Mouse (Mus musculus): ENCODE measurements around the gene Arfgap1. TPM values are rescaled to one million over a fixed set of nuclear protein-coding genes. Genes with fewer than 3 reads are reported as not detected.

Arfgap1 gene
- polyA plus RNA-seq, 1 experiment from 2014 or later = 52.9 TPM

DNA sequence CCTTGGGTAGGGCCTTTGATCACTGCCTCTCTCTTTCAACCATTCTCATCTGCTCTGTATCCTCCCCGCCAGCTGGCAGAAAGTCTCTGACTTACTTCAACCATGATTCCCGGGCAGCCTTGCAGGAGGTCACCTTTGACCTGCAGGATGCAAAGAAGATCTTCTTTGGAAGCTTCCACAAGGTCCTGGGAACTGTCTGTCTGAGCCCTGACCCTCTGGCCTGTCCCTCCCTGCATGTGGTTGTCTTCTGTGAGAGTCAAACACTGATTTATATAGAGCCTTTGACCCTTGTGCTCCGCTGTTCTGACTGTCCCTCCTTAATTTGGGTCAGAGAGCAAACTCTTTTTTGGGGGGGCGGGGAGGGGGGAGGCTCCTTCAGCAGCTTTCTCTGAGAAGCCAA is 40.0 kb downstream of the Arfgap1 start:
- ATAC-seq = no peak
- Histone ChIP-seq H3K27ac (ENCODE audit: low read length) (no peak overlapping the region), H3K4me1 (ENCODE audit: insufficient read depth, low read depth, low read length) (no peaks in the 10 kb centered on the region), H3K36me3 (ENCODE audit: insufficient read depth, low read length) (no peaks in the 10 kb centered on the region), H3K27me3 (replicated peaks; ENCODE audit: insufficient read depth, low read length) (no peaks in the 10 kb centered on the region), H3K4me3 (ENCODE audit: low read depth, low read length) (no peak overlapping the region), H3K9me3 (ENCODE audit: low read length) (no peaks in the 10 kb centered on the region), H3K4me2 (replicated peaks; ENCODE audit: low read depth, low read length) (no peak overlapping the region), H3K9ac (replicated peaks; ENCODE audit: low read depth) (no peak overlapping the region)
- no peak for DNase-seq (ENCODE audit: low spot score)
- 48% methylated on average over 3 of the region's 4 CpGs for WGBS
- TF ChIP-seq CTCF (IDR thresholded peaks at IDR 0.05) = no peak
- TF ChIP-seq EP300 (IDR thresholded peaks at IDR 0.05) = no peak

DNA sequence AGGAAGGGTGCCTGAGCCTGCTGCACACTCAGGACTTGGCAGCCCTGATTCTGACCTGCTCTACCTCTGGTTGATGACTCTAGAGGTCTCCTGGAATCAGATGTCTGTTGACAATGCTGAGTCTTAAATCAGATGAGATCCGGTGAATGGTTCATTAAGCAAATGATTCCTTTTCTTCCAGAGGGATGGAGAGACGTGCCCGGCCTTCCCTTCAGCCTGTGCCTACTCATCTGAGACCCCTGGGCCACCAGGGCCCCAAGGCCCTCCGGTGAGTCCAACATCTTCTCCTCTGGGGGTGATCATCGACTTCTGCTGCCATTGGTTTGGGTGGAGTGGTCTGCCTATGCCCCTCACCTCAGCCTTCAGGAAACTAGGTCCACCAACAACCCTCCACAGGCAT is 41.3 kb downstream of the Arfgap1 start:
- DNase-seq (ENCODE audit: low spot score) (no peak), ATAC-seq (no peak)
- no peak overlapping the region for H3K9ac ChIP-seq (replicated peaks; ENCODE audit: low read depth)
- no peak overlapping the region for H3K4me2 ChIP-seq (replicated peaks; ENCODE audit: low read depth, low read length)
- 77% methylated on average over 5 of the region's 5 CpGs for WGBS
- no peak overlapping the region for H3K27ac ChIP-seq (ENCODE audit: low read length)
- no peaks in the 10 kb centered on the region for H3K36me3 ChIP-seq (ENCODE audit: insufficient read depth, low read length)
- TF ChIP-seq EP300 (IDR thresholded peaks at IDR 0.05) = no peak
- TF ChIP-seq CTCF (IDR thresholded peaks at IDR 0.05) = no peak
- no peaks in the 10 kb centered on the region for H3K27me3 ChIP-seq (replicated peaks; ENCODE audit: insufficient read depth, low read length)
- H3K4me1 ChIP-seq (ENCODE audit: insufficient read depth, low read depth, low read length) = no peaks in the 10 kb centered on the region
- H3K4me3 ChIP-seq (ENCODE audit: low read depth, low read length) = no peak overlapping the region
- no peaks in the 10 kb centered on the region for H3K9me3 ChIP-seq (ENCODE audit: low read length)

DNA sequence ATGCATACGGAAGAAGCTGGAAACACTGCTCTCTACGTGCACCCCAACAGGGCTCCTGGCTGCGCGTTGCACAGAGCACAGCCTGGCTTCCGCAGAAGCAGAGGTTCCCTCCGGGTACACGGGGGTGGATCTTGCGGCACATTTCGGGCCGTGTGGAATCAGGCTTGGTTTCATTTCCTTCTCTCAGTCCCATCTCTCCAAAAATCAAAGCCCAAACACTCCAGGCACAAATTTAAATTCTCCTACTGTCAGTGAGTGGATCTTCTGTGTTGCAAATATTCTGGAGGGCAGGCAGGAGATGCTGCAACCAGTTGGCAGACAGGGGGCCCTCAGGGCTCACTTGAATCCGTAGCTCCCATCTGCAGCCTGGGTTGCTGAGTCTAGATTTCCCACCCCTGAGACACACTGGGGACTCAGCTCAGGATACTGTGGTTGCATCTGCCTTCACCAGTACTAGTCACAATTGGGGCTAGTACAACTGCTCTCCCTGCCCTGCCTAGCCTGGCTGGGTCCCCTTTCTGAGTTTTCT is 64.4 kb downstream of the Arfgap1 start:
- DNase-seq (ENCODE audit: low spot score) = no peak
- ATAC-seq = no peak
- no peaks in the 10 kb centered on the region for H3K4me1 ChIP-seq (ENCODE audit: insufficient read depth, low read depth, low read length)
- no peaks in the 10 kb centered on the region for H3K27me3 ChIP-seq (replicated peaks; ENCODE audit: insufficient read depth, low read length)
- H3K36me3 ChIP-seq (ENCODE audit: insufficient read depth, low read length) = no peaks in the 10 kb centered on the region
- H3K9ac ChIP-seq (replicated peaks; ENCODE audit: low read depth) = no peak overlapping the region
- H3K27ac ChIP-seq (ENCODE audit: low read length) = no peak overlapping the region
- H3K9me3 ChIP-seq (ENCODE audit: low read length) = no peaks in the 10 kb centered on the region
- no peak for TF ChIP-seq EP300 (IDR thresholded peaks at IDR 0.05)
- TF ChIP-seq CTCF (IDR thresholded peaks at IDR 0.05) = no peak
- WGBS = 82% methylated on average over 11 of the region's 11 CpGs
- no peak overlapping the region for H3K4me2 ChIP-seq (replicated peaks; ENCODE audit: low read depth, low read length)
- no peak overlapping the region for H3K4me3 ChIP-seq (ENCODE audit: low read depth, low read length)

Other genes starting within 250 kb of the Arfgap1 start
- 1.4 and 1.7 TPM in 2 replicates for gene Slc17a9, start 242.0 kb upstream of the Arfgap1 start, polyA plus RNA-seq (2015; fragmentation: Nextera tagmentation; extraction: Ambion mirVana)
- gene Bhlhe23, start 190.3 kb upstream of the Arfgap1 start, polyA plus RNA-seq (2015; fragmentation: Nextera tagmentation; extraction: Ambion mirVana) = not detected in 2 replicates
- 40.3 and 42.4 TPM in 2 replicates for gene Ythdf1, start 46.3 kb upstream of the Arfgap1 start, polyA plus RNA-seq (2015; fragmentation: Nextera tagmentation; extraction: Ambion mirVana)
- gene Birc7, start 38.2 kb upstream of the Arfgap1 start, polyA plus RNA-seq (2015; fragmentation: Nextera tagmentation; extraction: Ambion mirVana) = not detected in 2 replicates
- 110 and 113 TPM in 2 replicates for gene Nkain4, start 12.5 kb upstream of the Arfgap1 start, polyA plus RNA-seq (2015; fragmentation: Nextera tagmentation; extraction: Ambion mirVana)
- gene Col20a1, start 19.3 kb downstream of the Arfgap1 start, polyA plus RNA-seq (2015; fragmentation: Nextera tagmentation; extraction: Ambion mirVana) = 0.20 and 0.30 TPM in 2 replicates
- 0.04 and 0.15 TPM in 2 replicates for gene Chrna4, start 76.3 kb downstream of the Arfgap1 start, polyA plus RNA-seq (2015; fragmentation: Nextera tagmentation; extraction: Ambion mirVana)
- gene Kcnq2, start 168.1 kb downstream of the Arfgap1 start, polyA plus RNA-seq (2015; fragmentation: Nextera tagmentation; extraction: Ambion mirVana) = 0.04 TPM in 1 of 2 replicates, not detected in the other
- gene Eef1a2, start 189.8 kb downstream of the Arfgap1 start, polyA plus RNA-seq (2015; fragmentation: Nextera tagmentation; extraction: Ambion mirVana) = 0.14 and 0.20 TPM in 2 replicates
- 261 and 262 TPM in 2 replicates for gene Ppdpf, start 220.0 kb downstream of the Arfgap1 start, polyA plus RNA-seq (2015; fragmentation: Nextera tagmentation; extraction: Ambion mirVana)
- gene Ptk6, start 235.6 kb downstream of the Arfgap1 start, polyA plus RNA-seq (2015; fragmentation: Nextera tagmentation; extraction: Ambion mirVana) = 0.23 and 0.25 TPM in 2 replicates
- gene Srms, start 246.0 kb downstream of the Arfgap1 start, polyA plus RNA-seq (2015; fragmentation: Nextera tagmentation; extraction: Ambion mirVana) = 2.5 and 2.6 TPM in 2 replicates